Mouse (Mus musculus): ENCODE data around the gene Lrrc4. TPM values are rescaled to one million over a fixed set of nuclear protein-coding genes. Genes with fewer than 3 reads are reported as not detected.
A peak's percentile ranks its signal among the peaks of the same experiment; 100 is the strongest.

The Lrrc4 gene
- total RNA-seq, 2 experiments from 2014 or later = 1.0 to 1.1 TPM

DNA sequence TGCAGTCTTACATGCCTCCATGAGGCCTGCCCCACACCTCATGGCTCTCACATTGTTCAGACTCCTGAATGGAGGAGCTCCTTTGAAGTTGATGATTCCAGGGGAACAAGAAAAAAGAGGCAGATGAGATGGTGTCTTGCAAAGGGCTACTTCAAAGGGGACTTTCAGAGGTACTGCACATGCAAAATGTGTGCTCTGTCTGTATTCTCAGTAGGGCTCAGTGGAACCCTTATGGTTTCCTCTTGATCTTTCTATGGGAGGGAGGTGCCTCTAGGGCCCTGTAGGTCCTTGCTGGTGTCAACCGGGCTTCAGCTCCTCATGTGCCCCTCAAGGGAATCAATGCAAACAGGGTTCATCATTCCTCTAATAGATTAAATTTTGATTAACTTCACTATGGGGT is 159.2 kb downstream of the Lrrc4 start:
- no peak for DNase-seq

- DNase-seq = no peak
Measured at GRCm38 (mm10) chr6:28669251-28669650, 162.3 kb downstream of the Lrrc4 start.

- no peak for DNase-seq
Measured at GRCm38 (mm10) chr6:28667586-28667985, 164.0 kb downstream of the Lrrc4 start.

DNA sequence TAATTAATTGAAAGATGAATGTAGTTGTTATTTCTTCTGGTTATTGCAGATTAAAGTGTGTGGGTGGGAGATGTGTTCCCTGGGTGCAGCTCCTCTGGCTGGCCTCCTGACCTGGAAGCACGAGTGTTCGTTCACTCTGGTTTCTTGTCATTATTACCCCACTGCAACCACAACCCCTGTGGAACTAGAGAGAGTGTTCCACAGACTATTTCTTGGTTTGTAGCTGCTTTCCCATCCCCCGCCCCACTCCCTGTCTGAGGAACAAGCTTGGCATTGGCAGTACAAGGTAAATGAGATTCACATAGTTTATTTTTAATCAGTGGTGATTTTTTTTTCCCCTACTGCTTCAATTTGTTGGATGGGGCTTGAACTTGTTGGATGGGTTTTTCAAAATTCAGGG is 166.8 kb downstream of the Lrrc4 start:
- DNase-seq = no peak

- DNase-seq = no peak
Measured at GRCm38 (mm10) chr6:28663670-28664069, 167.9 kb downstream of the Lrrc4 start.

DNA sequence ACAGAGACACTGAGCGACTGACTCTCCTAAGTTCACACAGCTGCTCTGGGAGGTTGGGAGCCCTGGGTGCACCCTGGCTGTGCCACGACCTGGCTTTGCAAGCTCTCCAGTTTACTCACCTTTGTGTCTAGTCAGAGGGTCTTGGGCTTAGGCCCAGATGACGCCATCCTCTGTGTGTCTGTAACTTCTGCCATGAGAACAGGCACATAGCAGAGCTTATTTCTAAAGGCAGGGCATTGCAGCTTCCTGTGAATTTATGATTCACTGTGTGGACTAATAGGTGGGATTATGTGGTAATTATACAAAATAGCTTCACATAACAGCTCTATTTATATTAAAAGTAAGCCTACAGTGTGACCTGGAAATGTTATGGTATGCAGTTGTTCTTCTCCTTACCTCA is 168.5 kb downstream of the Lrrc4 start:
- DNase-seq = no peak

DNA sequence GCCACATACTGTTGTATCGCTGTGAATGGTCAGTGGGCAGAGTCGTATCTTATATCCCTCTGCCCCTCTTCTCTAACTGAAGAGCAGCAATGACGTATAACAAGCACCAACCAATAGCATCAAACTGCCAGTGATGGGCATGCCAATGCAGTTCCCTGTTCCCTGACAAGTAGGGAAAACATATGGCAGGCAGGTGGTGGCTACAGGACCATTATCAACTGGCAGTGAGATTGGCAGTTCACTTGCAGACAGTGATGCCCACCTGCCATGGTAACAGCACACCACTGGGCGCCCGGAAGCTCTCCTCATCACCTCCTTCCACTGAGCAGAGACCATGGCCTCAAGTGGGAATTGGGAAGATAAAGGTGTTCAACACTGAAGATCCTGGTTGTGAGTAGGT is 175.0 kb downstream of the Lrrc4 start:
- DNase-seq = no peak

DNA sequence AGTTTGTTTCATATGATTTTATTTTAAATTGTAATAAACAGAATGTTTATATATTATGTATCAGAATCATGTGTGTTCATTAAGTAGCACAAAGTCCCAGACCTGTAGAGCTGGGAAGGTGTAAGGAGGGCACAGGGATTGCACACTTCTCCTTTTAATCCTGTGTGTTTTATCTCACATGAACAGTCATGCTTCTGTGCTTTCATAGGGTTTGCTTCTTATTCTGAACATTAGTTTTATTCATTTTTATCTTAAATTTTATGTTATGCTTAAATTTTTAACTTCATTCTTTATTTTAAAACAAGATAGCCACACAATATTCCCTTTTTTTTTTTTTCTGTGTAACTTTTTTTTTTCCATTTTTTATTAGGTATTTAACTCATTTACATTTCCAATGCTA is 186.3 kb downstream of the Lrrc4 start:
- DNase-seq = no peak

- no peak for DNase-seq
Measured at GRCm38 (mm10) chr6:28642909-28643308, 188.6 kb downstream of the Lrrc4 start.

DNA sequence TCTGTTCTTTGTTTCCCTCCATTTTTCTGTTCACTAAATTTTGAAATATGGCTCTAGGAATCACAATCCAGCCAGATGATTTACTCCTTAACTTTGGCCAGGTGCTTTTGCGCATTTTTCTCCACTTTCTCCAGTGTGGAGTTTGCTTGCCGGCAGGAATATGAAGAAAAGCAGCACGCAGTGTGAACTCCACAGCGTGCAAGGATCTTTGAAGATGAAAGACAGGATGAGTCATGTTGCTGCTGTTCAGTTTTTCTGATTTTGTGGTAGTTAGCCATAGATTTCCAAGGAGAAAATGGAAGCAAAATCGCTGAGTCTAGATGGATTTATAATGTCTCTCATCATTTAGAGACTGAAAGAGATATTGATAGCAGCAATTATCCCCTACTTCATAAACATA is 191.5 kb downstream of the Lrrc4 start:
- no peak for DNase-seq

DNA sequence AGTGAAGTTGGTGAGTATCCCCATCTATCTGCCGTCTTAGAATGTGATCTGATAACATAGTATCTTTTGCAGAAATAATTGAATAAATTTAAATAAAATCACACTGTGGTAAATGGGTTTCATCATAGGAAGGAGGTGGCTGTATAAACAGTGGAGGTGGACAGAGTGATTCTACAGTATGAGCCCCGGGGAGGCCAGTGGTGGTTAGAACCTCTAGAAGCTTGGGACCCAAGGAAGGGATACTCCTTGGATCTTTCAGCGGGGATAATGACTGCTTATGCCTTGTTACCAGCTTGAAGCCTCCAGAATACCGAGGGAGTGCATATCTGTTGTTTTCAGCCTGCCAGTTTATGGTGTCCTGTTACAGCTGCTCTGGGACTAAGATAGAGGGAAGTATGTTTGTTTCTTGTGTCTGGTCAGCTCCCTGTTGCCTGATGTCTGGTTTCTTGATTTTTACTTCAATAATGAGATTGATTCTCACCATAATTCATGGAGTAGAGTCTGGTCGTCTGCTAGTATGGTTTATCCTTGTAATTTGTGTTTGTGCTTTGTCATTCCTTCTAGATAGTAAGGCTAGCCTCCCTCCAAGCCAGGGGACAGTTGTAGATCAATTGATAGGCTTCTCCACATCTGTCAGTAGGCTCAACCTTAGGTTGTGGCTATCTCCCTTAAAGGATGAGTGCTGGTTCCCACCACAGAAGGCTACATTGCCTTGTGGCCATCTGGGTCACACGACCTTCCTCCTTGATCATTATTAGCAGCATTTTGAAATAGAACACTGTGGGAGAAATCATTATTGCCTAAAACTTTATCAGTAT is 195.8 kb downstream of the Lrrc4 start:
- DNase-seq = no peak

DNA sequence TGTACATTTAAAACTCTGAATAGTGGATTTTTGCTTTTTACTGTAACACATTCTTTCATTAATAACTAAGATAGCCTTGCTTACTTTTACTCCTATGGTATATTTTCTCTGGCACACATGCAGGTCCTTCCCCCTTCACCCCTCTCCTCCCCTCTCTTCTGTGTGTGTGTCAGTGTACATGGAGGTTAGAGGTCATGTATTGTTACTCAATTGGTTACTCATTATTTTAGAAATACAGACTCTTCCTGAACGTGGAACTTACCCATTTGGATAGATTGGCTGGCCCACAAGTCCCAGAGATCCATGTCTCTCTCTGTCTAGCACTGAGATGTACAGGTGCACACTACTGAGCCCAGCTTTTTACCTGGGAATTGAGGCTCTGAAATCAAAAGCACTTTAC is 196.5 kb downstream of the Lrrc4 start:
- DNase-seq = no peak

DNA sequence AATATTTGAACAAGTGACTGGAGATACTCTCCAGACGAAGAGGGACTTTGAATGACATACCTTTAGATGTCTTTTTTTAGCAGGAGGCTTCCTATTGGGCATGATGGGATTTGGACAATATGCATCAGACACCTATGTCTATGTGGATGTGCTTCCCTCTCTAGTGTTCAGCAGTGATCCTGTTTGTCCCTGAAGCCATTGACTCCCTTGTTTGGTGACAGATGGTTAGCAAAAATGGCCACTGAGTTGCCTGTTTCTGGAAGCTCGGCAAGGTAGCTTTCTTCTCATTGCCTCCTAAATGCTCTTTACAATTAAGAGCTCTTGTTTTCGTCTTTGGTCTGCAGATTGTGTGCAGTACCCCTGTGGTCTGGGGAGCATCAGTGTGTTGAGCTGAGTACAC is 197.9 kb downstream of the Lrrc4 start:
- no peak for DNase-seq

DNA sequence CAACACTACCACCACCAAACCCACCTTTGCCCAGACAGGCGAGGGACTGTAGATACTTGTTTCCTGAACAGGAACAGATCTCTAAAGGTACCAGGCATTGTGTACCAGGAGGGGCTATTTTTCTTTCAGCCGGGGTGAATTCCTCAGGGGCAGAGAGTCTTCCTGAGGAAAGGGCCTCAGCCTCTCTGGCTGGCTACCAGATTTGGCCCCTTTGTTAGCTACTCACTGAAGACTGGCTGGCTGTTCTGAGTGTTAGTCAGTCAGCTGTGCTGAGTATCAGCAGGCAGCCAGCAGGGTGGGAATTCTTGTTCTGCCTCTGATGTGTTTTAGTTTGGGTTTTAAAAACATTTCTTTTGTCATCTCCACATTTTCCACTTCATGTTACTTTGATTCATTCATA is 198.4 kb downstream of the Lrrc4 start:
- DNase-seq = no peak

GRCm38 (mm10) chr6:28630926-28631325 is 200.6 kb downstream of the Lrrc4 start:
- DNase-seq = no peak

GRCm38 (mm10) chr6:28629866-28630265 is 201.7 kb downstream of the Lrrc4 start:
- no peak for DNase-seq

DNA sequence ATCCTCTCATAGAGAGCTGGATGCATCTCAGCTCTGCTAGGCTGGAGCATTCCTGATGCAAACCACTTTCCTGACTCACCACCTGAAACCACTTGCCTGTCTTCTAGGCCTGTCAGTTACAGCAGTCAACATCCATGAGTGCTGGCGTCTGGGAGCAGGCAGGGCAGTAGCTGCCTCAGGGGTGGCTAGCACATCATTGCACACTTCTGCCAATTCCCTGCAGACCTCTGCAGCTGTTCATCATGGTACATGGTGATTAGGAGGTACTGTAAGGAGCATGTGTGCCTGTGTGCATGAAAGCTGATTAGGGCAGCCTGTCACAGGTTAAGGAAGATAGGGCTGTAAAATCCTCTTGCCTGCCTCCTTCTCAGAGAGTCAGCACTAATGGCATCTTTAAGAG is 203.1 kb downstream of the Lrrc4 start:
- DNase-seq = no peak

DNA sequence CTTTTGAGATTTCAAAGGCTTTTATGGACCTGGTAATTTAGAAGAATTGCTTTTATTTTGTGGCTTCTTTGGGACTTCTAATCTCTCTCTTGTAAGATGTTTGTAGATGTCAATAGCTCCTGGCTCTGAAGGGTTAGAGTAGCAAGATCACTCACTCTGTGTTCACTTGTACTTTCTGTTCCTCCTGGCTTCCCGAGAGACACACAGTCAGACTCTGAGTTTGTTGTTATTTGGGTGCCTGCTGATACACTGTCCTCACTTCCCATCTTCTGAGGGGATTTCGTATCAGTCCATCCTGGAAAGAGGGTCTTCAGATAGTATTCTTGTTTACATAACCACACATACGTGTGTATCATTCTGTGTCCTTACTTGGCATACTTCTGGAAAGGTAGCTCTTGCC is 208.6 kb downstream of the Lrrc4 start:
- DNase-seq = no peak

DNA sequence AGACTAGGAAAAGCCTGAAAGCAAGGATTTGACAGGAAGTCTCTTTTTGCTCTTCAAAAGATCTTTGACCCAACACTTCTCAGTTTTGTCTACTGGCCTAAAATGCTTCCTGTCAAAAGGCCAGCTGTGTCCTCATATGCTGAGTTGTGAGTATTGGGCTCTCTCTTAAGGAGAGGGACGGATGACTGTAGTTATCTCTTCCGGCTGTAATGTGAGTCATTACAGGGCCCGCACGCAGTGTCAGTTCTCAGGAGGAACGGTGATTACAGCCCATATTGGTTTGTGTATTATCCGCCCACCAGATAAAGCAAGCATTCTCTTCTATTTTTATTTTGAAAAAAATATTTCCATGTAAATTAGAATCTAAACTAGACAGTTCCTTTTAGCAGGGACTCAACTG is 209.0 kb downstream of the Lrrc4 start:
- DNase-seq = no peak

DNA sequence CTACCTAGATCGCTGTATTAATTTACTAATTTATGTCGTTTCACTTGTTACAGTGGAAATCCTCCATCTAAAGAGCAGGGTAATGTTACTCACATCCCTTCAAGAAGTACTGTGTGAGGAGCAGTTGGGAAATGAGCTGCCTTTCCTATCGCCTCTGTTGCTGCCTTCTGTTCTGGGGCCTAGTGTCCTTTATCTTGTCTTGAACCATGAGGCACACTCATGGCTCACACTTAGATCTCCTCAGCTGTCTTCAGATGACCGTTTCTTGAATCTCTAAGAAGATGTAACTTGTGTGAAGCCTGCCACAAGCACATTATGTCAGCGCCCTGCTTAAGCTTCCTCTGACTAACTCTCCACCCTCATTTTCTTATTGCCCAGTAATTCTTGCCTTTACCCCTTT is 209.6 kb downstream of the Lrrc4 start:
- no peak for DNase-seq

- DNase-seq = no peak
Measured at GRCm38 (mm10) chr6:28621431-28621830, 210.1 kb downstream of the Lrrc4 start.

DNA sequence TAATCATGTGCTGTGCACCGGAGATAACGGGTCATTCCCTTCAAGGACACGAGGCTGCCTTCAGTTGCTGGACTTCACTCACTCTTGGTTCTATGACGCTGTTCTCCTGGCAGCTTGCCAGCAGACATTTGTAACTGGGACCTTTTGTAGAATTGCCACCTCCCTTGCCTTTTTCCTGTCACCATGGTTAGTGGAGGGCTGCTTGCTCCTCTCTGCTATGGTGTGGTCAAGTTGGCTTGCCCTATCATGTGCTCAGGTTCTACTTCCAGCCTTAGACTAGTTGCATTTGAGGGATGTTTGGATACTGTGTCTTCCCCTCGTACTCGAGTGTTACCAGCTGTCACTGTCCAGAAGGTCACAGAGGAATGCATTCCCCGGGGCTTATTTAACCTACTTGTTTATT is 212.8 kb downstream of the Lrrc4 start:
- peak; percentile 50 for DNase-seq

DNA sequence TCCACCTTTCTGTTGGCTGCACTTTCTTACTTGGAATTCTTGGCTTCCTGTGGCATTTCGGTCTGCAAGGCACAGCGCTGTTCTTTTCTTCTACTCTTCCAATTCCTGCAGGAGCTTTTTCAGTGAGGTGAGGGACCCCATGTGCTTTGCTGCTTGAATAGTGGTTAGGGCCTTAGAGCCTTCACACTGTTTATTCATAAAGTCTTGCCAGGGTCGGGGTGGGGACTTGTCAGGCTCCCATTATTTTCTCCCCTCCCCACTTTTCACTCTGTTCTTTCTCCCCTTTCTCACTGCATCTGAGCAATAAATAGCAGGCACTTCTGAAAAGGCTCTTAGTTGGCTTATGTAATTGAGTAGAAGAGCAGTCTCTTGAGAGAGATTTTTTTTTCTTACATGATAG is 213.2 kb downstream of the Lrrc4 start:
- DNase-seq = no peak

GRCm38 (mm10) chr6:28615966-28616365 is 215.6 kb downstream of the Lrrc4 start:
- no peak for DNase-seq

DNA sequence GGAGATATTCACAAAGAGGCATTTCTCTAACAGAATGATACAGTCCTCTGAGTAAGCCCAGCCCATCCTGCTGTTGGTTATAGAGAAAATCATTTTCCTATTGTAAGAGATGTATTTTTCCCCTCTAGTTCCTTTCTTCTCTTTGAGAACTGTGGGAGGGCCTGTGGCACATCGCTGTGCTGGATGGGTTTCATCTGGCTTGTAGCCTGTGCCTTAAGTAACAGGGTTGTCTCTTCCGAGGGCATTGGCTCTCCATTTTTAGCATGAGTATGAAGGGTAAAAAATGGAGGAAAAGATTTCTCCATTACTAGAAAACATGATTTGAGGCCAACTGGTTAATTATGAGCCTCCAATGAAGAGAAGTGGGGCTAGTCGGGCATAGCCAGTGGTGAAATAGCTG is 216.1 kb downstream of the Lrrc4 start:
- DNase-seq = no peak

Data from gastrocnemius, postnatal 10 days (tissue).